Mouse (Mus musculus): ENCODE data around the gene Otoa.

DNA sequence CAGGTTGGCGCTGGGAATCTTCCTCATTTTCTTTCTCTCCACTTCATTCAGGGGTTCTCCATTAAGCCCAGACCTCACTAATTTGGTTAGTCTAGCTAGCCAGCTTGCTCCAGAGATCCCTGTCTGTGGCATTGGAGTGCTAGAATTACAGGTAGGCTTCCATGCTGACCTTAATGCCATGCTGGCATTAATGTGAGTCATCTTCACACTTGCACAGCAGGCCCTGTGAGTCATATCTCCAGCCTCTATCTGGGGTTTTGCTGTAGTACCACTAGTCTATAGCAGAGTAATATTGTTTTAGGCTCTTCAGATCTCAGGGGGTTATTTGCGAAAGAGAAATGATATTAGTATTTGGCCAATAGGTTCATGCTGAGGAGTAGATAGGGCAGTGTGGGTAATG, 70.7 kb downstream of the Otoa start:
- TF ChIP-seq TAL1 (IDR thresholded peaks at IDR 0.05; ENCODE audit: low read length), result no peak
- TF ChIP-seq GATA1 (IDR thresholded peaks at IDR 0.05; ENCODE audit: low read length), result no peak

All from erythroblast, embryonic 14.5 days (primary cell).